Mouse (Mus musculus) heart, postnatal 25 days (tissue): ENCODE data around the gene Gm28102. TPM values are rescaled to one million over a fixed set of nuclear protein-coding genes. Genes with fewer than 3 reads are reported as not detected.
"Not testable (repeated sequence)": the region's sequence is repeated elsewhere in the genome, so short reads cannot be mapped to it uniquely, and the experiment has no call there.

Source experiments
- DNase-seq: peaks from one replicate; pipeline ENCODE4 v3.0.0; 2022; ENCODE audit warnings: low spot score
- intact Hi-C: fragments of 180-260 bp; cut with DNase I; formaldehyde crosslinking; loops from one replicate; pipeline ENCODE4 v1.15.1; 2025
- total RNA-seq, 2 experiments: library from RNA; stranded (reverse); gene quantifications; 2 replicates each; pipeline ENCODE4 v1.2.3; 2021

Gm28102 gene
- not detected for total RNA-seq

DNA sequence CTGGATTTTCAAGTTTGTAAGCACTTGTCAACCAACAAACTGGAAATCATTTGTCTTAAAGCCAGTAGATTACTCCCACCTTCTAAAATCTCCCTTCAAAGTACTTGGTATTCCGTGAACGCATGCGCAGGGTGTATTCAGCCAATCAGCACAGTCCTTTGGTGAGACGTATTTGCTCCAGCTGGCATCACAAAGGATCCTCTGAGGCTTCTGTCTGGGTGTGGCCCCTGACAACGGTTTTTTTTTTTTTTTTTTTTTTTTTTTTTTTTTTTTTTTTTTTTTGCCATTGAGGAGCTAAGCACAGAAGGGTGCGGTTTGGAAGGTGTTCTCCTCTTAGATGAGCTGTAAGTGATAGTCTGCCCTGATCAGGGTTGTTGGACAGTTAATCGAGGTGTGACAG lies at the start of gene Gm28102:
Gm28102 (plus strand) TSS at position 301 of the 400 bp plus-strand sequence.
- DNase-seq, intact Hi-C loops: not testable (repeated sequence)
